33 mouse cellular contexts compared by ENCODE assay signal in genomic region chr5:28498846-28499245, GRCm38 (mm10). TPM values are rescaled to one million over a fixed set of nuclear protein-coding genes. Genes with fewer than 3 reads are reported as not detected.
"Had no signal": no experiment of that assay in that cellular context is flagged by ENCODE, and none has a peak within 500 bp of the region (broad histone marks: within the 10 kb centered on the region; RNA-seq: fewer than 3 reads in every experiment).

No protein-coding gene starts in this region.

- H3K9ac ChIP-seq: embryonic facial prominence, embryonic 12.5 days; embryonic facial prominence, embryonic 13.5 days; embryonic facial prominence, embryonic 15.5 days; forebrain, embryonic 12.5 days; forebrain, embryonic 13.5 days; forebrain, embryonic 15.5 days; forebrain, postnatal 0 days had no signal

- H3K36me3 ChIP-seq: embryonic facial prominence, embryonic 10.5 days; embryonic facial prominence, embryonic 12.5 days; embryonic facial prominence, embryonic 13.5 days; embryonic facial prominence, embryonic 15.5 days; forebrain, embryonic 10.5 days; forebrain, embryonic 12.5 days; forebrain, embryonic 15.5 days had no signal

- H3K4me1 ChIP-seq: embryonic facial prominence, embryonic 10.5 days; embryonic facial prominence, embryonic 12.5 days; embryonic facial prominence, embryonic 13.5 days; embryonic facial prominence, embryonic 15.5 days; forebrain, embryonic 10.5 days; forebrain, embryonic 12.5 days; forebrain, embryonic 13.5 days; forebrain, embryonic 15.5 days had no signal

- H3K4me2 ChIP-seq: embryonic facial prominence, embryonic 12.5 days; embryonic facial prominence, embryonic 13.5 days; embryonic facial prominence, embryonic 15.5 days; forebrain, embryonic 12.5 days; forebrain, embryonic 13.5 days; forebrain, embryonic 15.5 days had no signal

- H3K27me3 ChIP-seq: embryonic facial prominence, embryonic 12.5 days; embryonic facial prominence, embryonic 13.5 days; embryonic facial prominence, embryonic 15.5 days; forebrain, embryonic 12.5 days; forebrain, embryonic 13.5 days; forebrain, embryonic 15.5 days had no signal

- H3K27ac ChIP-seq: embryonic facial prominence, embryonic 10.5 days; embryonic facial prominence, embryonic 12.5 days; embryonic facial prominence, embryonic 13.5 days; embryonic facial prominence, embryonic 15.5 days; forebrain, embryonic 10.5 days; forebrain, embryonic 12.5 days; forebrain, embryonic 13.5 days; forebrain, embryonic 15.5 days; gastrocnemius, adult 2 months; heart, adult 2 months had no signal

- H3K4me3 ChIP-seq: embryonic facial prominence, embryonic 10.5 days; embryonic facial prominence, embryonic 12.5 days; embryonic facial prominence, embryonic 13.5 days; embryonic facial prominence, embryonic 15.5 days; erythroblast, embryonic 14.5 days; forebrain, embryonic 10.5 days; forebrain, embryonic 12.5 days; forebrain, embryonic 13.5 days; forebrain, embryonic 15.5 days; gastrocnemius, adult 2 months; heart, adult 2 months had no signal

- DNase-seq: cerebellum, adult 2 months; cerebellum, adult 8-10 months; cerebellum, adult 9-10 months; cerebellum, adult 9-11 months; cerebellum, postnatal 10 days; cerebellum, postnatal 14 days; cerebellum, postnatal 25 days; cerebellum, postnatal 36 days; embryo, embryonic 11 days; forebrain, postnatal 0 days; gastrocnemius, adult 2 months; gastrocnemius, postnatal 10 days; gastrocnemius, postnatal 14 days; gastrocnemius, postnatal 25 days; gastrocnemius, postnatal 36 days; heart, adult 18-20 months; heart, adult 2 months had no signal

- H3K9me3 ChIP-seq: embryonic facial prominence, embryonic 10.5 days; embryonic facial prominence, embryonic 12.5 days; embryonic facial prominence, embryonic 13.5 days; embryonic facial prominence, embryonic 15.5 days; forebrain, embryonic 10.5 days; forebrain, embryonic 12.5 days; forebrain, embryonic 13.5 days; forebrain, embryonic 15.5 days had no signal

- ATAC-seq: forebrain, embryonic 13.5 days; forebrain, embryonic 14.5 days; forebrain, embryonic 15.5 days; forebrain, embryonic 16.5 days; forebrain, postnatal 0 days had no signal

RNA-seq across cellular contexts. Expression of gene Shh, which starts 31.8 kb away (rescaled TPM):
- total RNA-seq: common myeloid progenitor, adult 5-6 weeks; gastrocnemius, adult 18-20 months; gastrocnemius, adult 2 months; gastrocnemius, adult 8-10 months; gastrocnemius, postnatal 10 days; gastrocnemius, postnatal 14 days; gastrocnemius, postnatal 25 days; gastrocnemius, postnatal 36 days; gastrocnemius, postnatal 4 days; granulocyte monocyte progenitor cell, adult 5-6 weeks; heart, adult 18-20 months; heart, adult 2 months had no signal
- polyA plus RNA-seq: heart, adult 2 months had no signal
